Mouse (Mus musculus) heart, embryonic 10.5 days (tissue): ENCODE data around the gene 2410131K14Rik. TPM values are rescaled to one million over a fixed set of nuclear protein-coding genes. Genes with fewer than 3 reads are reported as not detected.

Experiments used
- DNase-seq: peaks from one replicate; pipeline ENCODE4 v3.0.0-alpha.2; 2017; ENCODE audit warnings: low spot score
- H3K27ac ChIP-seq: fragments of 300-500 bp; sonication (generic); 2 replicates; pipeline ENCODE4 v1.5.1; 2016; ENCODE audit warnings: mild to moderate bottlenecking
- H3K27me3 ChIP-seq: fragments of 300-500 bp; sonication (generic); 2 replicates; pipeline ENCODE4 v1.6.1; 2016; ENCODE audit warnings: mild to moderate bottlenecking; ENCODE audit not compliant: poor library complexity, insufficient read depth, severe bottlenecking
- H3K36me3 ChIP-seq: fragments of 300-500 bp; sonication (generic); 2 replicates; pipeline ENCODE4 v1.6.1; 2016; ENCODE audit warnings: mild to moderate bottlenecking, moderate library complexity
- H3K4me1 ChIP-seq: fragments of 300-500 bp; sonication (generic); 2 replicates; pipeline ENCODE4 v1.6.1; 2016; ENCODE audit warnings: mild to moderate bottlenecking
- H3K4me3 ChIP-seq: fragments of 300-500 bp; sonication (generic); 2 replicates; pipeline ENCODE4 v1.5.1; 2016; ENCODE audit warnings: mild to moderate bottlenecking, moderate library complexity
- H3K9me3 ChIP-seq: fragments of 300-500 bp; sonication (generic); 2 replicates; pipeline ENCODE4 v1.6.1; 2016; ENCODE audit warnings: mild to moderate bottlenecking, moderate library complexity
- WGBS: fragments of 180-500 bp; shearing (Covaris S2); methylation state at CpG from one replicate; pipeline ENCODE4 v1.1.7; 2016; 5-methylcytosine and 5-hydroxymethylcytosine counted together
- polyA plus RNA-seq: library from polyadenylated mRNA; unstranded; fragments of >200 nt; fragmentation: Nextera tagmentation; extraction: Ambion mirVana; gene quantifications from 2 replicates; pipeline ENCODE4 v1.2.1, GENCODE M21; 2016

Gene 2410131K14Rik
- polyA plus RNA-seq, 1 experiment from 2014 or later = 9.3 TPM

DNA sequence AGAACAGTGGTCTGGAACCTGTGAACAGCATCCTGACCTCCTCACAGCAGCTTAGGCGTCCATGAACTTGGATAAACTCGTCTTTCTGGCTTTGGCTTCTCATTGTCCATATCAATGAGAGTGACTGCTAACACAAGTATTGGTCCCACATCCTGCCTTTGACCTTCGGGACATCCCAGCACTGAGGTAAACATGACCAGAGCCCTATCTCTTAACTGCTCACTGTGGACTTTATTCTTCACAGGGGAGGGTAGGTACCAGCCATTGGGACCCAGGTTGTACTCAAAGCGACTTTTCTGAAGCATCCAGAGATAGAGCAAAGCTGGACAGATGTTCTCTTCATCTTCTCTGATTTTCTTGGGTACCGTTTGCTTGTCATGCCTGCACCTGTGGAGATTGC lies 20.3 kb downstream of the 2410131K14Rik start:
- Histone ChIP-seq H3K9me3 (no peaks in the 10 kb centered on the region), H3K27me3 (peaks cover 32% of the 10 kb centered on the region), H3K27ac (no peak overlapping the region), H3K36me3 (peaks cover 33% of the 10 kb centered on the region), H3K4me3 (no peak overlapping the region), H3K4me1 (peaks cover 7% of the 10 kb centered on the region; the same call in 1 of the 2 replicates)
- DNase-seq = no peak
- 75% methylated on average over 5 of the region's 5 CpGs for WGBS

DNA sequence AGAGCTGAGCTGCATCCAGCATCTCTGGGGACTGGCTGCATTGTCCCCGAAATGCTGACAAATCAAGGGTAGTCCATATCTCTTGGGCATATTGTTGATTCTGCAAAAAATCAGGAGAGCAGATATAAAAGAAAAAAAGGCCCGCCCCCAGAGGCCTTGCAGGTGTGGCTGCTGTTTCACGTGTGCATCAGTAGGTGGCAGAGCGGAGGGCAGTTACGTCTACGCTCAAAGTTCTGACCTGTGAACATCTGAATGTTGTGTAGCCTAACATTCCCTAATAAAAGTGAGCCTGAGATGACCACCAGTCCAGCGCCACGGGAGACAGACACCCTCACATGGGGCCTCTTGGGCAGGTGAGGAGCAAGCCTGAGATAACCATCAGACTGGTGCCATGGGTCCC lies 21.3 kb downstream of the 2410131K14Rik start:
- WGBS = 44% methylated on average over 8 of the region's 8 CpGs
- Histone ChIP-seq H3K27me3 (peaks cover 41% of the 10 kb centered on the region), H3K27ac (no peak overlapping the region), H3K9me3 (no peaks in the 10 kb centered on the region), H3K4me1 (peaks cover 7% of the 10 kb centered on the region; the same call in 1 of the 2 replicates), H3K36me3 (peaks cover 24% of the 10 kb centered on the region), H3K4me3 (no peak overlapping the region)
- no peak for DNase-seq

DNA sequence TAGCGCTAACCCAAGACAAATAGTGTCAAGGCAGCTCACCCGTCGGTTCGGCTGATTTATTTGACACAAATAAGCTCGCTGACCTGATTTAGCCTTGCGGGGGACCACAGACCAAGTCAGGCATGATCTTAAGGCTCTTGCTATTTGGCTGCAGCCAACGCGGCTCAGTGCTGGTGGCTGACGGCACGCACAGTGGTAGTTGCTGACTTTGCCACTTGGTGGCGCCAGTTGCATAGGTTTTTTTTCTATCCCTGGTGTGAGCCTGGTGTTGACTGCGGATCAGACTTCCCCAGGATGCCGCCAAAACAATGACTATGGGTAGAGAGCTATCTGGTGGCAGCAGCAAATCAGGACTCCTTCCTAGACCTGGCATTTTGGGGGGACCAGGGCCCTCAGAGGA lies 24.0 kb downstream of the 2410131K14Rik start:
- Histone ChIP-seq H3K27ac (no peak overlapping the region), H3K27me3 (peaks cover 66% of the 10 kb centered on the region), H3K36me3 (0 out of 2 replicates have a peak, but pooled peaks cover 4% of the 10 kb centered on the region), H3K9me3 (no peaks in the 10 kb centered on the region), H3K4me1 (peaks cover 24% of the 10 kb centered on the region), H3K4me3 (no peak overlapping the region)
- WGBS = under 1% methylated on average over 13 of the region's 13 CpGs
- DNase-seq = peak; percentile 95

DNA sequence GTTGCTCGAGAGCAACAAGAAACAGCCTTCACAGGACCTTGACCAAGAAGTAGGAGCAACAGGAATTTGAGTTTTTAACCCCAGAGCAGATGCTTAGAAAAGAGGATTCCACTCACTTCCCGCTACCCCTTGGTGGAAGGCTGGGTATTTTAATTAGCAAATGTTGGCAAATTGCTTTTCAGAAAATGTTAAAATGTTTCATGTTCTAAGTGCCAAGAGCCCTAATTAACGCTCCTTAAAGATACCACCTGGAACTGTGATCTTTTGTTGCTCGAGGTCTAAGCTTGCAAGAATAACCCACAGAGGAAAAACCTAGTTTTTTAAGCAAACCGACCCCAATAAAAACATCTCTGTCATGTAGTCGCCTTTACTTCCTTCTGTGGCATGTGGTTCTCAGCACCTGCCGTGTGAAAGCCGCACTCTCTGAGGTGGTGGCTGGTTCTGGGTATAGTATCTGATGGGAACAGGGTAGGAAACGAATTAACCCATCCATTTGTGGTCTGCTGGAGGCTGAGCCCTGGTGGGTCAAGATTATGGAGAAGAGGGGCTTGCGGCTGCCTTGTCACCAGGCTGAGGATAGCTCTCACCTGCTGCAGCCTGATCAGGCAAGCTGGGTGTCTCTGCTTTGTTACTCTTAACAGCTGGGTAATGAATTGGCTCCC lies 26.6 kb downstream of the 2410131K14Rik start:
- H3K27me3 ChIP-seq = peaks cover 79% of the 10 kb centered on the region
- no peaks in the 10 kb centered on the region for H3K36me3 ChIP-seq
- peaks cover 42% of the 10 kb centered on the region for H3K4me1 ChIP-seq
- no peak for DNase-seq
- no peak overlapping the region for H3K4me3 ChIP-seq
- 64% methylated on average over 10 of the region's 10 CpGs for WGBS
- no peak overlapping the region for H3K27ac ChIP-seq
- no peaks in the 10 kb centered on the region for H3K9me3 ChIP-seq

- no peak overlapping the region for H3K4me3 ChIP-seq
- DNase-seq = no peak
- 73% methylated on average over 7 of the region's 7 CpGs for WGBS
- no peak overlapping the region for H3K27ac ChIP-seq
- no peaks in the 10 kb centered on the region for H3K36me3 ChIP-seq
- peaks cover 45% of the 10 kb centered on the region for H3K4me1 ChIP-seq
- H3K27me3 ChIP-seq = peaks cover 79% of the 10 kb centered on the region
- no peaks in the 10 kb centered on the region for H3K9me3 ChIP-seq
These were observed 28.4 kb downstream of the 2410131K14Rik start for GRCm38 (mm10) chr5:118273446-118273845.

GRCm38 (mm10) chr5:118274546-118274945 lies 29.5 kb downstream of the 2410131K14Rik start:
- H3K4me3 ChIP-seq = peak overlapping the region; percentile 22
- peaks cover 83% of the 10 kb centered on the region for H3K27me3 ChIP-seq
- H3K27ac ChIP-seq = peak overlapping the region; percentile 26; the same call in 1 of the 2 replicates
- peaks cover 39% of the 10 kb centered on the region for H3K4me1 ChIP-seq
- peak; percentile 86 for DNase-seq
- no peaks in the 10 kb centered on the region for H3K36me3 ChIP-seq
- no peaks in the 10 kb centered on the region for H3K9me3 ChIP-seq
- WGBS = 13% methylated on average over 9 of the region's 9 CpGs

GRCm38 (mm10) chr5:118276281-118276680 lies 31.3 kb downstream of the 2410131K14Rik start:
- Histone ChIP-seq H3K4me3 (no peak overlapping the region), H3K27me3 (peaks cover 76% of the 10 kb centered on the region), H3K4me1 (peaks cover 39% of the 10 kb centered on the region), H3K27ac (no peak overlapping the region), H3K36me3 (no peaks in the 10 kb centered on the region), H3K9me3 (no peaks in the 10 kb centered on the region)
- WGBS = 73% methylated on average over 7 of the region's 7 CpGs
- no peak for DNase-seq

DNA sequence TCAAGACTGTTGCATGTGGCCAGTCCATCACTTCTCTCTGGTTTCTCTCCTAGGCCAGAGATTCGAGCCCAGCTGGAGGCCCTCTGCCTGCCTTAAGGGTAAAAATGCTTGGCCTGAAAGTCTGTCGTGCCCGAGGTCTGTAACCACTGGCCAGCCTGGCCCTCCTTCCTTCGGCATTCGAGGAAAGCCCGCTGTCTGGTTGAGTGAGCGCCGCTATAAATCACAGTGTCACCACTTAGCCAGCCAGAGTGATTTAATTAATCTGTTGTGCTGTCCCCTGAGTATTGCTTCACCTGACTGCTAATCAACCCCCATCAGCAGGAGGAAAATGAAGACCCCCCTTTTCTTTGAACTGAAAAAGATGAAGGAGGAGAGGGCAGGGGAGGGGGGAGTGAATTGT lies 31.7 kb downstream of the 2410131K14Rik start:
- Histone ChIP-seq H3K36me3 (no peaks in the 10 kb centered on the region), H3K27me3 (peaks cover 71% of the 10 kb centered on the region), H3K4me3 (no peak overlapping the region), H3K4me1 (peaks cover 39% of the 10 kb centered on the region), H3K27ac (no peak overlapping the region), H3K9me3 (no peaks in the 10 kb centered on the region)
- DNase-seq = no peak
- WGBS = 35% methylated on average over 8 of the region's 8 CpGs

GRCm38 (mm10) chr5:118277741-118278495 lies 32.9 kb downstream of the 2410131K14Rik start:
- peaks cover 31% of the 10 kb centered on the region for H3K4me1 ChIP-seq
- peaks cover 63% of the 10 kb centered on the region for H3K27me3 ChIP-seq

GRCm38 (mm10) chr5:118291453-118291852 lies 46.4 kb downstream of the 2410131K14Rik start:
- H3K9me3 ChIP-seq = no peaks in the 10 kb centered on the region
- peaks cover 51% of the 10 kb centered on the region for H3K4me1 ChIP-seq
- no peak for DNase-seq
- H3K27me3 ChIP-seq = no peaks in the 10 kb centered on the region
- no peaks in the 10 kb centered on the region for H3K36me3 ChIP-seq
- no peak overlapping the region for H3K4me3 ChIP-seq
- 89% methylated on average over 4 of the region's 4 CpGs for WGBS
- no peak overlapping the region for H3K27ac ChIP-seq

More at GRCm38 (mm10) chr5:118277741-118278495, 32.9 kb downstream of the 2410131K14Rik start:
- DNase-seq = no peak
- Histone ChIP-seq H3K27ac (no peak overlapping the region), H3K4me3 (no peak overlapping the region), H3K36me3 (no peaks in the 10 kb centered on the region), H3K9me3 (no peaks in the 10 kb centered on the region)
- 75% methylated on average over 18 of the region's 18 CpGs for WGBS

- no peaks in the 10 kb centered on the region for H3K9me3 ChIP-seq
- no peak overlapping the region for H3K27ac ChIP-seq
- H3K36me3 ChIP-seq = no peaks in the 10 kb centered on the region
- DNase-seq = no peak
- no peak overlapping the region for H3K4me3 ChIP-seq
- H3K27me3 ChIP-seq = no peaks in the 10 kb centered on the region
- H3K4me1 ChIP-seq = peaks cover 61% of the 10 kb centered on the region
- 68% methylated on average over 4 of the region's 4 CpGs for WGBS
These were observed 47.4 kb downstream of the 2410131K14Rik start for GRCm38 (mm10) chr5:118292476-118292875.

GRCm38 (mm10) chr5:118294086-118294864 lies 49.2 kb downstream of the 2410131K14Rik start:
- no peaks in the 10 kb centered on the region for H3K9me3 ChIP-seq
- H3K36me3 ChIP-seq = no peaks in the 10 kb centered on the region
- H3K27ac ChIP-seq = peak overlapping the region; percentile 57
- peaks cover 64% of the 10 kb centered on the region for H3K4me1 ChIP-seq
- WGBS = 34% methylated on average over 23 of the region's 23 CpGs
- H3K4me3 ChIP-seq = peak overlapping the region; percentile 33
- no peaks in the 10 kb centered on the region for H3K27me3 ChIP-seq
- no peak for DNase-seq

DNA sequence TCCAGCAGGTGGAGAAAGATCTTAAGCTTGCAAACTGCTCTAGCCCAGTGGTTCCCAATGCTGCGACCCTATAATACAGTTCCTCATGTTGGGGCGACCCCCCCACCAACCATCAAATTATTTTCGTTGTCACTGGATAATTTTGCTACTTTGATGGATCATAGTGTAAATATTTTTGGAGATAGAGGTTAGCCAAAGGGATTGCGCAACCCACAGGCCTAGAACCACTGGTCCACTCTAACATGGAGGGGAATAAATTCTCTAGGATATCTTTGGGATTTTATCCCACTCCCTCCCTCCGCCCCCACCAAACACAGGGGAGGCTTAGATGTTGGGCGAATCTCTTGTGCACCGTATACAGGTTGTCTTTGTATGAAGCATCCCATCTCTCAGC lies 49.8 kb downstream of the 2410131K14Rik start:
- WGBS = 80% methylated on average over 7 of the region's 7 CpGs
- Histone ChIP-seq H3K27ac (peak overlapping the region; percentile 57; the same call in 1 of the 2 replicates), H3K36me3 (no peaks in the 10 kb centered on the region), H3K27me3 (no peaks in the 10 kb centered on the region), H3K4me1 (peaks cover 58% of the 10 kb centered on the region), H3K4me3 (no peak overlapping the region), H3K9me3 (no peaks in the 10 kb centered on the region)
- DNase-seq = no peak
